ENCODE assay signal across 12 mouse cellular contexts in the genomic region with DNA sequence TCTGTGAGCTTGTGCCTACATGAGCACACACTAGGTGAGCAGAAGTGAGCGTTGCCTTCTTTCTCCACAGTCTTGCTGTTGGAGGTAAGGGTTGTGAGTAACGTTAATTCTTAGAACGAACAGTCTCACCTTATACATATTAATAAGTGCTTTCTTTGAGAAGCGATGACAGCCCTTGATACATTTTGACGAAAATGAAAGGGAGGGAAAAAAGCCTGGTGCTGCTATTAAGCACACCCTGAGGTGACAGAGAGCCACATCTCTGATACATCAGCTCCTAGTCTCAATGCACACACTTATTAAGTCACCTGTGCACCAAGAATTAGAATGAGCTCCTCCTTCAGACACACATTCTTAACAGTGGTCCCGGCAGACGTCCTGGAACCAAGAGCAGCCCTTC.
"Had no signal": no experiment of that assay in that cellular context is flagged by ENCODE, and none has a peak within 500 bp of the region (broad histone marks: within the 10 kb centered on the region; RNA-seq: fewer than 3 reads in every experiment).

No protein-coding gene starts in this region.

- H3K36me3 ChIP-seq: limb, embryonic 12.5 days; neural tube, embryonic 12.5 days had no signal

- H3K27me3 ChIP-seq: limb, embryonic 12.5 days; neural tube, embryonic 12.5 days had no signal

- H3K9ac ChIP-seq: limb, embryonic 12.5 days; liver, embryonic 14.5 days; neural tube, embryonic 12.5 days had no signal

- DNase-seq: kidney, adult 9 months; kidney, postnatal 10 days; liver; lung, adult 18-20 months; right cerebral cortex, postnatal 4 days; spleen, adult 18-20 months; thymus, adult 18-20 months; thymus, postnatal 14 days had no signal

- H3K27ac ChIP-seq: left cerebral cortex, adult 2 months; limb, embryonic 12.5 days; liver, embryonic 14.5 days; neural tube, embryonic 12.5 days had no signal

- H3K4me2 ChIP-seq: limb, embryonic 12.5 days; neural tube, embryonic 12.5 days had no signal

- H3K4me3 ChIP-seq: left cerebral cortex, adult 2 months; limb, embryonic 12.5 days; neural tube, embryonic 12.5 days had no signal

- H3K9me3 ChIP-seq: limb, embryonic 12.5 days; neural tube, embryonic 12.5 days had no signal
